Mouse (Mus musculus): ENCODE measurements around the gene Rnps1.

Rnps1 gene

DNA sequence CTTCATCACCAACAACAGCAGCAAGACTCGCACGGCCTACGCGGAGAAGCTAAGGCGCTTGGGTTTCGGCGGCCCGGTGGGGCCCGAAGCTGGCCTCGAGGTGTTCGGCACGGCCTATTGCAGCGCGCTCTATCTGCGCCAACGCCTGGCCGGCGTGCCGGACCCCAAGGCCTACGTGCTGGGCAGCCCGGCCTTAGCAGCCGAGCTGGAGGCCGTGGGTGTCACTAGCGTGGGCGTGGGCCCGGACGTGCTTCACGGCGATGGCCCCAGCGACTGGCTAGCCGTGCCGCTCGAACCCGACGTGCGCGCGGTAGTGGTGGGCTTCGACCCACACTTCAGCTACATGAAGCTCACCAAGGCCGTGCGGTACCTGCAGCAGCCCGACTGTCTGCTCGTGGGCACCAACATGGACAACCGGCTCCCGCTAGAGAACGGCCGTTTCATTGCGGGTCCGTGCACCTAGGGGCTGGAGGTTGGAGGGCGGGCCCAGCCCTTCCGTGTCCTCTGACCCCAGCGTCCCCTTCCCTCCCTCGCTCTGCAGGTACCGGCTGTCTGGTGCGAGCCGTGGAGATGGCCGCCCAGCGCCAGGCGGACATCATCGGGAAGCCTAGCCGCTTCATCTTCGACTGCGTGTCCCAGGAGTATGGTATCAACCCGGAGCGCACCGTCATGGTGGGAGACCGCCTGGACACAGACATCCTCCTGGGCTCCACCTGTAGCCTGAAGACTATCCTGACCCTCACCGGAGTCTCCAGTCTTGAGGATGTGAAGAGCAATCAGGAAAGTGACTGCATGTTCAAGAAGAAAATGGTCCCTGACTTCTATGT, 56.5 kb downstream of the Rnps1 start:
- DNase-seq (ENCODE audit: low spot score): peak; percentile 35

DNA sequence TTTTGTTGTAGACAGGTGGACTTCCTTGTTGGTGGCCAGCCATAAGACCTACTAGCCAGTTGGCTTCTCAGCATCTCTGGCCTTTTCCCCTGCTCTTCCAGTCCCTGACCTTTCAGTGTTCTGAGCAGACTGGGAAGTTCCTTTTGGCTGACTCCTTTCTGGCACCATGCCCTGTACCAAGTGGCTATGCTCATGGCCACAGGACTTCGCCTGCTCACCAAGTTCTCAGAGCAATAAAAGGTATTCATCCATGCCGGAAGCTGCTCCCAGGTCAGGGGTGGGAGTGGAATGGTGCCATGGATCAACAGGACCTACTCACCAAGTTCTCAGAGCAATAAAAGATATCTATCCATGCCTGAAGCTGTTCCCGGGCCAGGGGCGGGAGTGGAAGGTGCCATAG, 58.1 kb downstream of the Rnps1 start:
- no peak for DNase-seq (ENCODE audit: low spot score)

DNA sequence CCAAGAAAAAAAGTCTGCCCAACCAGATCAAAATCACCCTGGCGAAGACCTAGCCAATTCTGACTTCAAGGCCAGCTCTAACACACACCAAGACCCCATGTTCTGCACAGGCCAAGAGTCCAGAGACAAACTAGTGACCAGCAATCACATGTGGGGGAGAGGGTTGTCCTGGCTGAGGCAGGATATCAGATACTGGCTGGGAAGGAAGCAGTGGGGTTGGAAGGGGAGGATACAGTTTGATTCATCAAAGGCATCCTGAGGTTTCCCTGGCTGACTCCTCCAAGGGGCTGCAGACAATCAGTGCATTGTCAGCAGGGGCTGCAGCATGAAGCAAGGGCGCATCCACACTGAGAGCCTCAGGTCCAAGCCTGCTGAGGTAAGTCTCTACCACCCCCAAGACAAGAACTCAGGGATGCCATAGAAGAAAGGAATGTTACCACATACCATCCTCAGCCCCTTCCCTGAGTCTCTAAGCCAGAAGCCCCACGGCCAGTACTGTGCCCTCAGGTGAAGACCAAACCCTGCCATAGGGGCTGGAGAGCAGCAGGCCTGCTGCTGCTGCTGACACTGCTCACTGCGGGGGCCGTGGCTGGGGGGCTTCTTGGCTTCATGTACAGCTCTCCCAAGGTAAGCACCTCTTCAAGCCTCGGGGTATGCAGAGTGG, 59.4 kb downstream of the Rnps1 start, which contains the start of gene Bricd5:
TSS of gene Bricd5 (plus strand) at position 273 of the 664 bp plus-strand sequence.
- no peak for DNase-seq (ENCODE audit: low spot score)

DNA sequence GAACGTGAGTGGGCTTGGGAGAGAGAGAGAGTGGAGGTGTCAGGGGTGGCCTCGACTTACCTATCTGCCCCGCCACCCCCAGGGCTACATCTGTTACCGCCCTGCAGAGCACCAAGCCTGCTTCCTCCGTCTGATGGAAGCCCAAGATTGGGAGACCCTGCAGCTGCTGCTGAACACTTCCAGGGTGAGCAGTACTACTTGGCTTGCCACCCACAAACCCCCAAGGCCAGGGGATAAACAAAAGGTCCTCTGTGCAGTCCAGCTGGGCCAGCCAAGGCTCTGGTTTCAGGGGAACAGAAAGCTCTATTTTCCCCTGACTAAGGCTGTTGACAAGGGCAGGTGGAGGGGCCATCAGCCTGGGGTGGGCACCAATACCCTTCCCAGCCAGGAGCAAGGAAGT, 60.2 kb downstream of the Rnps1 start:
- no peak for DNase-seq (ENCODE audit: low spot score)

All from embryo, embryonic 10 days (tissue).